In genomic region chr9:65302327-65302983, GRCm38 (mm10) we compare ENCODE assay signal across 17 mouse cellular contexts. TPM values are rescaled to one million over a fixed set of nuclear protein-coding genes. Genes with fewer than 3 reads are reported as not detected.
"Had no signal": no experiment of that assay in that cellular context is flagged by ENCODE, and none has a peak within 500 bp of the region (broad histone marks: within the 10 kb centered on the region; RNA-seq: fewer than 3 reads in every experiment).

No protein-coding gene starts in this region.

- H3K27ac ChIP-seq: kidney, postnatal 0 days; limb, embryonic 10.5 days; liver, embryonic 14.5 days; midbrain, embryonic 10.5 days; neural tube, embryonic 15.5 days had no signal

- H3K27me3 ChIP-seq: neural tube, embryonic 15.5 days had no signal

- H3K4me3 ChIP-seq: limb, embryonic 10.5 days; midbrain, embryonic 10.5 days; myocyte; neural tube, embryonic 15.5 days had no signal

- H3K4me1 ChIP-seq: limb, embryonic 10.5 days; midbrain, embryonic 10.5 days; neural tube, embryonic 15.5 days had no signal

- DNase-seq: kidney, adult 8-10 months; kidney, postnatal 36 days; lung, adult 2 months; lung, postnatal 36 days; midbrain, embryonic 14.5 days; retina, postnatal 1 day; right cerebral cortex, postnatal 14 days had no signal

RNA-seq across cellular contexts. Expression of gene Cilp, which starts 37.5 kb away (rescaled TPM):
- total RNA-seq: layer of hippocampus, adult 18-20 months; left cerebral cortex, adult 18-20 months; megakaryocyte, adult 5-6 weeks had no signal
- polyA plus RNA-seq: inflammation-experienced regulatory T-cells, adult 6 months had no signal
